In genomic region chr1:181841864-181842672, GRCm38 (mm10) we compare ENCODE assay signal across 8 mouse cellular contexts. TPM values are rescaled to one million over a fixed set of nuclear protein-coding genes. Genes with fewer than 3 reads are reported as not detected.
DNase-seq lines count a peak whose midpoint lies in the region; ATAC-seq and TF ChIP-seq lines count a peak whose summit lies in the region.

No protein-coding gene starts in this region.

- H3K9me3 ChIP-seq in hindbrain, embryonic 11.5 days (ENCODE audit: control insufficient read depth, low read length): no peaks in the 10 kb centered on the region
- no peaks in the 10 kb centered on the region for H3K9me3 ChIP-seq in lung, postnatal 0 days (ENCODE audit: low read length)

- peaks cover 10% of the 10 kb centered on the region; the same call in 1 of the 2 replicates for H3K4me1 ChIP-seq in hindbrain, embryonic 11.5 days (replicated peaks; ENCODE audit: control insufficient read depth, insufficient read depth, low read length)
- H3K4me1 ChIP-seq in lung, postnatal 0 days (ENCODE audit: insufficient read depth, low read depth, low read length): peaks cover 18% of the 10 kb centered on the region; the same call in 1 of the 2 replicates

- H3K4me3 ChIP-seq in hindbrain, embryonic 11.5 days (ENCODE audit: low read depth, low read length): peak overlapping the region; percentile 91
- H3K4me3 ChIP-seq in lung, postnatal 0 days (ENCODE audit: low read depth, low read length): peak overlapping the region; percentile 85

- ATAC-seq in hindbrain, embryonic 11.5 days (ENCODE audit: low FRiP score): peak; percentile 99
- ATAC-seq in lung, postnatal 0 days: peak; percentile 98

- peak overlapping the region; percentile 93 for H3K9ac ChIP-seq in hindbrain, embryonic 11.5 days (ENCODE audit: low read depth, low read length)
- peak overlapping the region; percentile 92 for H3K9ac ChIP-seq in lung, postnatal 0 days (replicated peaks; ENCODE audit: low read depth)

- H3K27ac ChIP-seq in hindbrain, embryonic 11.5 days (ENCODE audit: low read depth, low read length): peak overlapping the region; percentile 87
- peak overlapping the region; percentile 99 for H3K27ac ChIP-seq in lung, postnatal 0 days (ENCODE audit: low read length)

- H3K27me3 ChIP-seq in hindbrain, embryonic 11.5 days (ENCODE audit: control insufficient read depth, insufficient read depth, low read length): no peaks in the 10 kb centered on the region
- no peaks in the 10 kb centered on the region for H3K27me3 ChIP-seq in lung, postnatal 0 days (replicated peaks; ENCODE audit: insufficient read depth, low read length)

- H3K36me3 ChIP-seq in hindbrain, embryonic 11.5 days (ENCODE audit: control insufficient read depth, insufficient read depth, low read length): no peaks in the 10 kb centered on the region
- H3K36me3 ChIP-seq in lung, postnatal 0 days (ENCODE audit: insufficient read depth, low read length): no peaks in the 10 kb centered on the region

- WGBS in hindbrain, embryonic 11.5 days: under 1% methylated on average over 87 of the region's 113 CpGs
- under 1% methylated on average over 87 of the region's 113 CpGs for WGBS in lung, postnatal 0 days

- peak overlapping the region; percentile 62 for H3K4me2 ChIP-seq in hindbrain, embryonic 11.5 days (replicated peaks; ENCODE audit: low read depth, low read length)
- peak overlapping the region; percentile 88 for H3K4me2 ChIP-seq in lung, postnatal 0 days (replicated peaks; ENCODE audit: low read depth, low read length)

- no peak for TF ChIP-seq EP300 in lung, postnatal 0 days (IDR thresholded peaks at IDR 0.05)

- peak; percentile 99 for DNase-seq in NIH3T3 (ENCODE audit: low read depth)
- DNase-seq in cerebellum, adult 9-11 months: peak; percentile 97
- DNase-seq in frontal cortex, adult 2 months (ENCODE audit: extremely low spot score in 1 of 2, low spot score in 1 of 2): peak; percentile 86 to 96
- peak; percentile 94 for DNase-seq in hindbrain, embryonic 11.5 days (ENCODE audit: low spot score)
- peak; percentile 94 to 97 for DNase-seq in layer of hippocampus, postnatal 10 days (ENCODE audit: low spot score in 2 of 2)
- peak; percentile 98 for DNase-seq in lung, postnatal 0 days (ENCODE audit: low spot score)
- peak; percentile 92 for DNase-seq in ovary, postnatal 10 days (ENCODE audit: low spot score)
- DNase-seq in thymus, postnatal 0 days (ENCODE audit: low spot score): peak; percentile 90

- TF ChIP-seq CTCF in lung, postnatal 0 days (IDR thresholded peaks at IDR 0.05): peak; percentile 67

RNA-seq across cellular contexts. Expression of gene Lbr, which starts 0.8 kb away (rescaled TPM):
- 11.5 and 14.1 TPM in 2 replicates for polyA plus RNA-seq in frontal cortex, adult 2 months (2012; rRNA removed)
- polyA plus RNA-seq in hindbrain, embryonic 11.5 days (2014; fragmentation: Nextera tagmentation; extraction: Ambion mirVana): 151 and 166 TPM in 2 replicates
- 10 to 100 TPM; 15.0 to 17.8 TPM for total RNA-seq in layer of hippocampus, postnatal 10 days (2021)
- polyA plus RNA-seq in lung, postnatal 0 days (2015; fragmentation: Nextera tagmentation; extraction: Ambion mirVana): 51.7 and 54.3 TPM in 2 replicates
- polyA plus RNA-seq in thymus, postnatal 0 days (2015; fragmentation: Nextera tagmentation; extraction: Ambion mirVana): 352 and 361 TPM in 2 replicates

Comparison
In these comparisons a context has a peak if more than half of its experiments do, and no peak if none do; other contexts are left out.
1. Peak in every context shown above with its lines: DNase-seq, ATAC-seq, H3K4me3 ChIP-seq and H3K27ac ChIP-seq.